Mouse (Mus musculus) frontal cortex, postnatal 10 days (tissue): Measurements from ENCODE around the gene Olfr1445.

Experiments
- DNase-seq, 2 experiments: peaks; one replicate each; pipeline ENCODE4 v3.0.0; 2022; ENCODE audit warnings: low spot score in 2 of 2, mixed read lengths in 1 of 2

The Olfr1445 gene

DNA sequence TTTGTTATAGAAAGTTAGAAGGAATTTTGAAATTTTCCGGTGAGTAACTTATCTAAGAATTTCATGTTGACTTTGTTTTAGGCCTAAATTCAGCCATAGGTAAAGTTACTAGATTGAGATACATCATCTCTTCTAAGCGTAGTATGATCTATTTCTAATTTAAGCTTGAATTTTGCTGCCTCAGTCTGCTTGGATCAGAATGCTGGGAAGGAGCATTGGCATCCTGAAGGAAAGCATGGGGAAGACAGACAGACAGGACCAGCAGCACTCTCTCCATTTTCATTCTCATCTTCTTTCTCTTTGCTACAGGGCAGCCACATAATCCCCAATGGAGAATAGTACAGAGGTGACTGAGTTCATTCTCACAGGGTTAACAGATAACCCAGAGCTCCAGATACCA is at the start of gene Olfr1445:
Gene Olfr1445 (plus strand): TSS at position 301 of the 400 bp plus-strand sequence.
- no peak for DNase-seq

DNA sequence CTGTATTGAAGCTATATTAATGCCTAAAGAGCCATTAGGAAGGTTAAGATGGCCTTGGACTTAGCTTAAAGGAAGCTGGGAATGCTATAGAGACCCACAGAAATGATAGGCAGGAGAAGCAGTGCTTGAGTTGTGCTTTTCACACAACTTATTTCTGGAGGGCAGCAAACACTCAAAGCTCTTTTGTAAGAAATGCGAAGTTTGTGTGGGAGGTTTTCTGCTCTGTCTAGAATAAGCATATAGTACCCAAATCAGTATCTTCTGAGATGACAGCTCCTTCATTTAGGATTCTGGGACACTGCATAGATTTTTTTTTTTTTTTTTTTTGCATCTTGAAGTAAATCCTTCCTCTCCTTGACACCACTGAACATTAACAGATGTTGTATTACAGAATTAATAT is 45.1 kb upstream of the Olfr1445 start:
- no peak for DNase-seq

DNA sequence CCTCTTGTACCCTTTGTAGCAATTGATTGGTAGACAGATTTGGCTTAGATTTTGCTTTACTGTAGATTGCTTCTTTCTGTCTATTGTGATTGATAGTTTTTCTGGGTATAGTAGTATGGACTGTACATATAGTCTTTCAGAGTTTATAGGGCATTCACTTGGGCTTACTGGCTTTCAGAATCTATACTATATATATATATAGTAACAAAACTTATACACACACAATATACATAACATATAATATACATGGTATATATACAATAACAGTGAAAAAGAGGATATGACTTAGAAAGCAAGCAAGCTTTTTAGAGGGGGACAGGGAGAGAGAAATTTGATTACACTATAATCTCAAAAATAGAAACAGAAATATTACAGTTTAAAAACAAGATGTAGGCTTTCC is 37.3 kb upstream of the Olfr1445 start, which contains the start of gene Gm5244:
Gene Gm5244 (plus strand): TSS at position 301 of the 400 bp plus-strand sequence.
- no peak for DNase-seq

DNA sequence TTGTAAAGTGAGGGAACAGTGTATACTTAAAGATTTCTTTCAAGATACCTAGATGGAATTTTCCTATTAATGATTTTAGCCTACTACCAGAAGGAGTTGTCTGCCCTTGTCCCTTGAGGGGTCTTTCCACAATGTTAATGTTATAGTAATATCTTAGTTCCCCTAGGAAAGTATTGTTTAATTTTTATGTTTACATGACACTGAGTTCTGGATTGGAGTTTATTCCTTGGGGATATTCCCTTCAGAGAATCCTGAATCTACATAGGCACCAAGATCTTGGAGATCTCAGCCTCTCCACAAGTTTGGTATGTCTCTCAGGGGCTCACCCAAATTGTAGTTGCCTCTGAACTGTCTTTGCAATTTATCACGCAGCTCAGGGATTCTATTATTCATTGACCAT is 26.7 kb upstream of the Olfr1445 start, which contains the start of gene Olfr1444:
Gene Olfr1444 (plus strand): TSS at position 301 of the 400 bp plus-strand sequence.
- DNase-seq, result no peak

DNA sequence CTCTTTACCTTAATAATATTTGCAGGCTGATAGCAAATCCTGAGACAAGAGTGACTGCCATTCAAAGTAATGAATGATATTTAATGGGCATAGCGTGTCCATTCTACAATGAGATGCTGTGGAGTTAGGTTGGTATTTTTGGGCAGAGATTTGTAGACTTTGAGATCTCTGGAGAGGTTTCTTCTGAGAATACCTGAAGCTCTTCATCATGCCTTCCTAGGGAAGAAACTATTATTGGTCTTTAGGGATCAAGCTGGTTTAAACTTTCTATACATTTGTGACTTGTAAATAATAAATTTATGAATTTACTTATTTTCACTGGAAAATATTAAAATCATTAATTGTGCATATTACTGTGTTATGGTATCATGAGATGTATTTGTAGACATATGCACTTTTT is 9.8 kb downstream of the Olfr1445 start, which contains the start of gene Olfr1446:
Gene Olfr1446 (minus strand): TSS at position 101 of the 400 bp plus-strand sequence.
- no peak for DNase-seq

DNA sequence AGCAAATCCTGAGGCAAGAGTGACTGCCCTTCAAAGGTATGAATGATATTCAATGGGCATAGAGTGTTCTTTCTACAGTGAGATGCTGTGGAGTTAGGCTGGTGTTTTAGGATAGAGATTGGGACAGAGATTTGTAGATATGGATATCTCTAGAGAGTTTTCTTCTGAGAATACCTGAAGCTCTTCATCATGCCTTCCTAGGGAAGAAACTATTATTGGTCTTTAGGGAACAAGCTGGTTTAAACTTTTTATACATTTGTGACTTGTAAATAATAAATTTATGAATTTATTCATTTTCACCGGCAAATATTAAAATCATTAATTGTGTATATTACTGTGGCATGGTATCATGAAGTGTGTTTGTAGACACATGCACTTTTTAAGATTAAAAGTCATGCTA is 20.0 kb downstream of the Olfr1445 start, which contains the start of gene Olfr1447:
Gene Olfr1447 (minus strand): TSS at position 101 of the 400 bp plus-strand sequence.
- DNase-seq, result no peak

DNA sequence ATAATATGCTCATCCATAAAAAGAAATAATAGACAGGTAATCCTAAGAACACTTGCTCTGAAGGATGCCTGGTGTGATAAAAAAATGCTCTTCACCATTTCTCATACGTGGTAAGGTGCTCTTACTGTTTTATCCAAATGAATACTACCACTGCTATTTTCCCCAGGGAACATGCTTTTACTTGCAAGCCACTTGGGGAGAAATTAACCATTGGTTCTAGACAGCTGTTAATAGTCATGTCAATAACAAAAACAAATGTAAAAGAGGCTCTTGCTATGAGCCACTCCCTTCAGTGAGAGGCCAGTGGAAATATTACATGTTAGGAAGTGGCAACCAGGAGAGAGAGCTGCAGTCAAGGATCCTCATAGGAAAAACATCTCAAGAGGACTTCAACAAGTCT is 40.7 kb downstream of the Olfr1445 start, which contains the start of gene Olfr1448:
Gene Olfr1448 (minus strand): TSS at position 101 of the 400 bp plus-strand sequence.
- no peak for DNase-seq

DNA sequence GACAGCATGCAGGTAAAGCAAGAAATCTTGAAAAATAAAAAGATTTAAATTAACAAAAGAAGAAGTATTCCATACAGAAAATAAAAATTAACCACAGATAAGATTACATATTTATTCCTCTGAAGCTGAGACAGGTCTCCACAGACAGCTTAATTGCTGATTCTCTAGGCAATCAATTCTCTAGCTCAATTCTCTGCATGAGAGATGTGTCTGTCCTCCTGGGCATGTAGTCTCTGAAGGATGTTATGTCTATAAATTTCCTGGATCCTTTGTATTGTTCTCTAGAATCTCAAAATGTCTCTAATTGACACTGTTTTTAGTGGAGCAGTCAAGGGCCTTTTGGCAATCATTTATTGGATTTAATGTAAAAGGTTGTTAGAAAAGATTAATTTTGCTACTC is 46.9 kb downstream of the Olfr1445 start, which contains the start of gene Olfr1449:
Gene Olfr1449 (plus strand): TSS at position 301 of the 400 bp plus-strand sequence.
- DNase-seq, result no peak
